Mouse (Mus musculus) liver, adult 2 months (tissue): Measurements from ENCODE around the gene 2210016F16Rik.
"Not testable (repeated sequence)": the region's sequence is repeated elsewhere in the genome, so short reads cannot be mapped to it uniquely, and the experiment has no call there.

Source experiments
- CTCF ChIP-seq: fragments of 200-500 bp; IDR thresholded peaks from 2 replicates; pipeline ENCODE4 v1.5.1; 2011; ENCODE audit warnings: low read depth, low read length, control low read depth
- POLR2A ChIP-seq: fragments of 200-500 bp; IDR thresholded peaks from 2 replicates; pipeline ENCODE4 v1.6.1; 2011; ENCODE audit warnings: low read length, control low read depth; ENCODE audit not compliant: insufficient read depth; ENCODE audit errors: extremely low read depth

DNA sequence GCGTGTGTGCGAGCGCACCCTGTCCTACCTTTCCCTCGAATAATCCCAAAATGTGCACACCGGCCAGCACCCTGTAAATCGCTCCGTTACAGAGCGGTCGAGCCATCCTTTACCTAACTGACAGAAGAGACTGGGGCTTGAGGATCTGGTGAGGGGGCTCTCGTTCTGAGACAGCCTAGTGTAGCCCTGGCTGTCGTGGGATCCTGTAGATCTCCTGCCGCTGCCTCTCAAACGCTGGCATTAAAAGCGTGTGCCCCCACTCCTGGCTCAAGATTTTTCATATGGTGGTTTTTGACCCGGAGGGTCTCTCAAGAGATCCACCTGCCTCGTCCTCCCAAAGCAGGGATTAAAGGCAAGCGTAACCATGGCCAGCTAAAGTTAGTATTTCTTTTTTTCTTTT, 18.2 kb upstream of the 2210016F16Rik start, which contains the start of gene Hnrnpk:
- TF ChIP-seq POLR2A, CTCF: not testable (repeated sequence)
